Mouse (Mus musculus): ENCODE measurements at regions not wholly inside any gene's neighbourhood (a gene's known extent, or its start where the extent isn't known, plus 50 kb on each side); places are given as distances from the start of the nearest gene placed in this dataset.
"Not testable (repeated sequence)": the region's sequence is repeated elsewhere in the genome, so short reads cannot be mapped to it uniquely, and the experiment has no call there.

DNA sequence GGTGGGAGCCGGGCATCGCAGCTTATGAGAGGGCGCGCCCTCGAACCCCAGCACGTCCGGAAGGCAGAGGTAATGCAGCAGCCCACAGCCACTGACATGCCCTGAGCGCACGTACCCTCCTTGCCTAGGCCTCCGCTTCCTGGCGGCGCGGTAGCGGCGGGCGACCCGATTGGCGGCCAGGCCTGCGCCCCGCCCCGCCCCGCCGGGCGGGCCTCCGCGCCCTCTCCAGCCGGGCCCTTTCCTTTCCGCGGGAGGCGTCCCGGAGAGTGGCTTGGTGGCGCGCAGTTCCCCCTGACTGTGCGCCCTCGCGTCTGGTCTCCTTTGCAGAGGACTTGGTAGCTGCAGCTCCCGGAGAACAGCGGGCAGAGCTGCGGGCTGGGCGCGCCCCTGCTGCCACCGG, 461.1 kb downstream of the Gm21863 start:
- not testable (repeated sequence) for H3K9me3 ChIP-seq (ENCODE audit: control insufficient read depth); H3K27me3 ChIP-seq (replicated peaks; ENCODE audit: control insufficient read depth, insufficient read depth, low read length); H3K9ac ChIP-seq (ENCODE audit: low read depth, low read length); H3K4me1 ChIP-seq (replicated peaks; ENCODE audit: control insufficient read depth, insufficient read depth, low read length); H3K27ac ChIP-seq (ENCODE audit: low read depth, low read length); ATAC-seq; H3K36me3 ChIP-seq (ENCODE audit: control insufficient read depth, insufficient read depth)
- peak overlapping the region; percentile 52 for H3K4me2 ChIP-seq (replicated peaks; ENCODE audit: low read depth)
- WGBS: 8% methylated on average over 15 of the region's 42 CpGs
- peak overlapping the region; percentile 11; the same call in 1 of the 2 replicates for H3K4me3 ChIP-seq (ENCODE audit: low read depth, low read length)

DNA sequence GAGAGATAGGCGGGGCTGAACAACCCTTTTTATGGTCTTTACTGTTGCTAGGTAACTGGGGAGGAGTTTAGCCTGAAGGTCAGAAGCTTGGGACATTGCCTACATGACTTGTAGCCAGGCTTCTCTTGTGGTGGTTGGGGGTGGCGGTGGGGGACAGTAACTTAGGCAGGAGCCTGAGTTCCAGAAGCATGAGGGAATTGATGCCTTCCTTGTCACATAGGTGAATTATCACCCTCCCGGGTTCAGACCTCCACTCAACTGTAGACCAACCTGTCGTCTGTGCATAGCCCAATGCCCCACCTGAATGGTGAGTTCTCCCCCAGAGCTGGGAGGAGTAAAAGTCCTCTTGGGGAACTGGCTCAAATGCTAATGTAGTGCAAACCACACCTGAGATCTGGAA, 472.1 kb downstream of the Gm21863 start:
- not testable (repeated sequence) for H3K9me3 ChIP-seq (ENCODE audit: control insufficient read depth); H3K4me3 ChIP-seq (ENCODE audit: low read depth, low read length); H3K27me3 ChIP-seq (replicated peaks; ENCODE audit: control insufficient read depth, insufficient read depth, low read length); H3K4me2 ChIP-seq (replicated peaks; ENCODE audit: low read depth); H3K9ac ChIP-seq (ENCODE audit: low read depth, low read length); H3K36me3 ChIP-seq (ENCODE audit: control insufficient read depth, insufficient read depth); ATAC-seq; H3K4me1 ChIP-seq (replicated peaks; ENCODE audit: control insufficient read depth, insufficient read depth, low read length); H3K27ac ChIP-seq (ENCODE audit: low read depth, low read length)
- 83% methylated on average over 3 of the region's 4 CpGs for WGBS

DNA sequence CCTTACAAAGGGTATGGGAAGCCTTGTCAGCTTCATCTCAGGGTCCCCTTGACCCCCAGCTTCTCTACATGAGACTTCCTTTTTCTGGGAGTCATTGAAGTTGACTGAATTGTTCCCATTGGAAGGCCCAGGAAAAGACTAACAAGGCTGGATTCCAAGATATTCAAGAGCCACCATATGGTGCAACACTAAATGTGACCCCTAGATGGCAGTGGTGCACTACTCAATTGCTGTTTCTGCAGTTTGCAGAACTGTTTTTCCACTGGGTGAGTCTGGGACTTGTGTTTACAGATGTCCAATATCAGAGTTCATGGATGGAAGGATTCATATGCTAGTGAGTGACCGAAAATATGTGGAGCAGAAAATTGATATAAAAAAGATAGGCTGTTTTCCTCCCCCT, 510.3 kb downstream of the Gm21863 start:
- not testable (repeated sequence) for ATAC-seq; H3K9ac ChIP-seq (ENCODE audit: low read depth, low read length); H3K4me3 ChIP-seq (ENCODE audit: low read depth, low read length); H3K4me2 ChIP-seq (replicated peaks; ENCODE audit: low read depth); H3K4me1 ChIP-seq (replicated peaks; ENCODE audit: control insufficient read depth, insufficient read depth, low read length); H3K27me3 ChIP-seq (replicated peaks; ENCODE audit: control insufficient read depth, insufficient read depth, low read length); H3K36me3 ChIP-seq (ENCODE audit: control insufficient read depth, insufficient read depth); H3K27ac ChIP-seq (ENCODE audit: low read depth, low read length); H3K9me3 ChIP-seq (ENCODE audit: control insufficient read depth)
- WGBS: 66% methylated on average over 1 of the region's 1 CpGs
- TF ChIP-seq CTCF (IDR thresholded peaks at IDR 0.05; ENCODE audit: low read depth): peak; percentile 61

Measured in intestine, postnatal 0 days (tissue).